Mouse (Mus musculus) ES-E14 (cell line): ENCODE measurements around the gene Insm2.

ENCODE experiments used
- CHD2 ChIP-seq: IDR thresholded peaks from 2 replicates; pipeline ENCODE4 v1.6.1; 2014; ENCODE audit warnings: mild to moderate bottlenecking, low read depth, low read length, inconsistent platforms
- HCFC1 ChIP-seq: IDR thresholded peaks from 2 replicates; pipeline ENCODE4 v1.6.1; 2012; ENCODE audit warnings: low read length, inconsistent platforms, borderline replicate concordance; ENCODE audit not compliant: insufficient read depth
- MAFK ChIP-seq: IDR thresholded peaks from 2 replicates; pipeline ENCODE4 v1.6.1; 2014; ENCODE audit warnings: mild to moderate bottlenecking, low read depth, low read length, inconsistent platforms; ENCODE audit not compliant: insufficient read depth
- ZNF384 ChIP-seq: IDR thresholded peaks from 2 replicates; pipeline ENCODE4 v1.6.1; 2012; ENCODE audit warnings: low read depth, low read length, inconsistent platforms

- TF ChIP-seq CHD2 (no peak), MAFK (no peak), ZNF384 (no peak), HCFC1 (no peak)
Observed at GRCm38 (mm10) chr12:55598887-55599561, at the start of gene Insm2.
